Mouse (Mus musculus) stomach, embryonic 16.5 days (tissue): ENCODE results near the gene Ptpn20. TPM values are rescaled to one million over a fixed set of nuclear protein-coding genes. Genes with fewer than 3 reads are reported as not detected.

ENCODE experiments used
- ATAC-seq: fragments of 200-750 bp; cut with Nextera tagmentation; 2 replicates; pipeline ENCODE4 v1.8.0; 2017; ENCODE audit warnings: moderate number of reproducible peaks, moderate TSS enrichment; ENCODE audit not compliant: insufficient read depth, low FRiP score
- H3K27ac ChIP-seq: fragments of 300-500 bp; sonication (generic); 2 replicates; pipeline ENCODE4 v1.5.1; 2014; ENCODE audit warnings: low read length
- H3K27me3 ChIP-seq: fragments of 300-500 bp; sonication (generic); 2 replicates; pipeline ENCODE4 v1.6.1; 2014; ENCODE audit warnings: low read length, control low read depth, mixed read lengths; ENCODE audit not compliant: control insufficient read depth, insufficient read depth
- H3K36me3 ChIP-seq: fragments of 300-500 bp; sonication (generic); 2 replicates; pipeline ENCODE4 v1.6.1; 2014; ENCODE audit warnings: low read length; ENCODE audit not compliant: control insufficient read depth, insufficient read depth
- H3K4me1 ChIP-seq: fragments of 300-500 bp; sonication (generic); 2 replicates; pipeline ENCODE4 v1.6.1; 2014; ENCODE audit warnings: low read length, control low read depth, mixed read lengths; ENCODE audit not compliant: control insufficient read depth, insufficient read depth
- H3K4me2 ChIP-seq: fragments of 300-500 bp; sonication (generic); 2 replicates; pipeline ENCODE4 v1.6.1; 2014; ENCODE audit warnings: low read depth, low read length, mixed read lengths
- H3K4me3 ChIP-seq: fragments of 300-500 bp; sonication (generic); replicated peaks from 2 replicates; pipeline ENCODE4 v1.5.1; 2014; ENCODE audit warnings: mild to moderate bottlenecking, low read length
- H3K9ac ChIP-seq: fragments of 300-500 bp; sonication (generic); 2 replicates; pipeline ENCODE4 v1.6.1; 2014; ENCODE audit warnings: low read length
- H3K9me3 ChIP-seq: fragments of 300-500 bp; sonication (generic); replicated peaks from 2 replicates; pipeline ENCODE4 v1.6.1; 2016; ENCODE audit warnings: low read length, control low read depth; ENCODE audit not compliant: control insufficient read depth
- WGBS: fragments of 180-500 bp; shearing (Covaris S2); extraction: QIAGEN DNeasy Blood & Tissue Kit; methylation state at CpG from one replicate; pipeline ENCODE4 v1.1.7; 2014; 5-methylcytosine and 5-hydroxymethylcytosine counted together
- polyA plus RNA-seq: library from polyadenylated mRNA; unstranded; fragments of >200 nt; fragmentation: Nextera tagmentation; extraction: Ambion mirVana; gene quantifications from 2 replicates; pipeline ENCODE4 v1.2.1, GENCODE M21; 2015

The Ptpn20 gene
- polyA plus RNA-seq, 1 experiment from 2014 or later, result 0.08 TPM

GRCm38 (mm10) chr14:33607431-33607830 is 18.4 kb downstream of the Ptpn20 start:
- no peaks in the 10 kb centered on the region for H3K4me1 ChIP-seq
- H3K4me2 ChIP-seq, result no peak overlapping the region
- no peaks in the 10 kb centered on the region for H3K27me3 ChIP-seq
- no peak overlapping the region for H3K4me3 ChIP-seq
- no peak overlapping the region for H3K27ac ChIP-seq
- WGBS, result 81% methylated on average over 10 of the region's 10 CpGs
- no peak for ATAC-seq
- H3K9me3 ChIP-seq, result no peaks in the 10 kb centered on the region
- no peaks in the 10 kb centered on the region for H3K36me3 ChIP-seq
- no peak overlapping the region for H3K9ac ChIP-seq

- 63% methylated on average over 3 of the region's 3 CpGs for WGBS
Observed at GRCm38 (mm10) chr14:33625036-33625435, 36.0 kb downstream of the Ptpn20 start.

DNA sequence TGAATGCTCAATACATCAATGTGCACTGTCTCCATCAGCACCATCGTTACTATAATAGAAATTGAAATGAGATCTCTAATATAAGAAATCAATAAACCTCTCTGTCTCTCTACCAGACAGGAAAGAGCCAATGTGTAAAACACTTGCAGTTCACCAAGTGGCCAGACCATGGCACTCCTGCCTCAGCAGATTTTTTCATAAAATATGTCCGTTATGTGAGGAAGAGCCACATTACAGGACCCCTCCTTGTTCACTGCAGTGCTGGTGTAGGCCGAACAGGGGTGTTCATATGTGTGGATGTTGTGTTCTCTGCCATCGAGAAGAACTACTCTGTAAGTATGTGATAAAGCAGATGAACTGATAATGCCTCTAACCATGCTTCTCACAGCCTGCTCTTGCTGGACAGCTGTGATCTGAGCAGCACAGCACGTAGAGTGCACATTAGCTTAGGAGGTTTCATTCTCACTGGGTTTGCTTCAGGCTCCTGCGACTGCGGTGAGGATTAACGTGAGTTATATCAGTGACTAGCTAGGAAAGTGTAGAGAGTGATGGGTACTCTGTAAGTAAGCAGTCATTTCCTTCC is 43.9 kb downstream of the Ptpn20 start:
- WGBS, result 62% methylated on average over 8 of the region's 8 CpGs
- Histone ChIP-seq H3K4me2 (no peak overlapping the region), H3K4me3 (no peak overlapping the region), H3K9ac (no peak overlapping the region), H3K36me3 (no peaks in the 10 kb centered on the region), H3K9me3 (no peaks in the 10 kb centered on the region), H3K27ac (no peak overlapping the region), H3K4me1 (no peaks in the 10 kb centered on the region), H3K27me3 (no peaks in the 10 kb centered on the region)
- no peak for ATAC-seq

More at GRCm38 (mm10) chr14:33625036-33625435, 36.0 kb downstream of the Ptpn20 start:
- no peak for ATAC-seq
- no peaks in the 10 kb centered on the region for H3K27me3 ChIP-seq
- H3K9me3 ChIP-seq, result no peaks in the 10 kb centered on the region
- no peak overlapping the region for H3K4me2 ChIP-seq
- H3K36me3 ChIP-seq, result no peaks in the 10 kb centered on the region
- H3K9ac ChIP-seq, result no peak overlapping the region
- no peak overlapping the region for H3K27ac ChIP-seq
- H3K4me3 ChIP-seq, result no peak overlapping the region
- no peaks in the 10 kb centered on the region for H3K4me1 ChIP-seq

- 87% methylated on average over 4 of the region's 4 CpGs for WGBS
- H3K4me1 ChIP-seq, result no peaks in the 10 kb centered on the region
- no peak overlapping the region for H3K27ac ChIP-seq
- H3K4me2 ChIP-seq, result no peak overlapping the region
- no peak overlapping the region for H3K4me3 ChIP-seq
- H3K36me3 ChIP-seq, result no peaks in the 10 kb centered on the region
- H3K9me3 ChIP-seq, result no peaks in the 10 kb centered on the region
- H3K9ac ChIP-seq, result no peak overlapping the region
- no peak for ATAC-seq
- no peaks in the 10 kb centered on the region for H3K27me3 ChIP-seq
Observed at GRCm38 (mm10) chr14:33634354-33634753, 45.3 kb downstream of the Ptpn20 start.

- Histone ChIP-seq H3K9ac (no peak overlapping the region), H3K4me2 (no peak overlapping the region), H3K9me3 (no peaks in the 10 kb centered on the region), H3K36me3 (no peaks in the 10 kb centered on the region), H3K27me3 (no peaks in the 10 kb centered on the region), H3K27ac (no peak overlapping the region), H3K4me1 (no peaks in the 10 kb centered on the region), H3K4me3 (no peak overlapping the region)
- 88% methylated on average over 1 of the region's 1 CpGs for WGBS
- ATAC-seq, result no peak
Observed at GRCm38 (mm10) chr14:33634774-33635173, 45.8 kb downstream of the Ptpn20 start.

GRCm38 (mm10) chr14:33639357-33639756 is 50.4 kb downstream of the Ptpn20 start:
- no peaks in the 10 kb centered on the region for H3K4me1 ChIP-seq
- no peak overlapping the region for H3K4me3 ChIP-seq
- no peaks in the 10 kb centered on the region for H3K36me3 ChIP-seq
- ATAC-seq, result no peak
- no peaks in the 10 kb centered on the region for H3K27me3 ChIP-seq
- no peak overlapping the region for H3K4me2 ChIP-seq
- no peak overlapping the region for H3K9ac ChIP-seq
- H3K27ac ChIP-seq, result no peak overlapping the region
- WGBS, result 76% methylated on average over 5 of the region's 5 CpGs
- H3K9me3 ChIP-seq, result no peaks in the 10 kb centered on the region

- Histone ChIP-seq H3K27me3 (no peaks in the 10 kb centered on the region), H3K36me3 (no peaks in the 10 kb centered on the region), H3K27ac (no peak overlapping the region), H3K4me2 (no peak overlapping the region), H3K9ac (no peak overlapping the region), H3K4me1 (no peaks in the 10 kb centered on the region), H3K9me3 (no peaks in the 10 kb centered on the region), H3K4me3 (no peak overlapping the region)
- 92% methylated on average over 9 of the region's 9 CpGs for WGBS
- ATAC-seq, result no peak
Observed at GRCm38 (mm10) chr14:33650721-33651120, 61.7 kb downstream of the Ptpn20 start.

DNA sequence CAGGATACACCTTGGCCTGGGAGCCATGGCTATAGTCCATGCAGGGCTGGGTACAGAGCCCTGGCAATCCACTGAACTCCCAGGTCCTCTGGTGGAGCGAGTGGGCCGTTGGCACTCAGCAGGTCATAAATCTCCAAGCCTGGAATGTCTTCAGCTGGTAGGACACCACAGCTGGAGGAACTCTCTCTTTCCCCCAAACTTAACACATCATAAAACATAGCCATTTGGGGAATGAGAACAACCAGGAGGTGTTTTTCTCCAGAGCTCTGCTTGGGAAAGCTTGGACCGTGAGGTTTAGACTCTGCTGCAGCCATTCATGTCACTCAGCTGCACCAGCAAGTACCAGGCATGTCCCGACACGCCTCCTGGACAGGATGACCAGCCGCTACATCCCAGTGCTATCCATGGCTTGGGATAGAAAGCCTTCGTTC is 68.5 kb downstream of the Ptpn20 start:
- Histone ChIP-seq H3K9me3 (no peaks in the 10 kb centered on the region), H3K4me2 (no peak overlapping the region), H3K4me3 (no peak overlapping the region), H3K27me3 (no peaks in the 10 kb centered on the region), H3K4me1 (no peaks in the 10 kb centered on the region), H3K27ac (no peak overlapping the region), H3K36me3 (no peaks in the 10 kb centered on the region), H3K9ac (no peak overlapping the region)
- no peak for ATAC-seq
- 70% methylated on average over 7 of the region's 7 CpGs for WGBS

DNA sequence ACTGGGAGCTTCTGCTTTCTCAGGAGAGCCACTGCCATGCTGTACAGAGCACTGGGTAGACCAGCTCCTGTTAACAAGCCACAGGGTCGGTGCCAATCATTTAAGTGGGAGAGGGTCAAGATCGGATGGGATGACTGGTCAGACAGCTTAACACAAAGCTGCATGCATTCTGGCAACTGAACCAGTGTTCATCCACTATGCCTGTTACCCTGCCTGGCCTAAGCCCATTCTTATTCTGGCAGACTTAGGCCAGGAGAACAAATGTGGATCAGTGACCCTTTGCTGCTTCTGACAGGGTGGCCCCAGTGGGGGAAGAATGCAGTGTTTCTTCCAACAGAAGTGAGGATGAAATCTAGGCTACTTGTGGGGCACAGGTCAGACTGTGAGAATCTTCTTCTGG is 69.3 kb downstream of the Ptpn20 start:
- H3K36me3 ChIP-seq, result no peaks in the 10 kb centered on the region
- H3K9ac ChIP-seq, result no peak overlapping the region
- no peaks in the 10 kb centered on the region for H3K9me3 ChIP-seq
- no peak overlapping the region for H3K27ac ChIP-seq
- no peak overlapping the region for H3K4me3 ChIP-seq
- ATAC-seq, result no peak
- no peaks in the 10 kb centered on the region for H3K4me1 ChIP-seq
- H3K4me2 ChIP-seq, result no peak overlapping the region
- 88% methylated on average over 2 of the region's 2 CpGs for WGBS
- no peaks in the 10 kb centered on the region for H3K27me3 ChIP-seq
